Mouse (Mus musculus) limb, embryonic 11.5 days (tissue): ENCODE data around the gene Higd1a. TPM values are rescaled to one million over a fixed set of nuclear protein-coding genes. Genes with fewer than 3 reads are reported as not detected.

Experiments
- ATAC-seq: fragments of 200-750 bp; cut with Nextera tagmentation; 2 replicates; pipeline ENCODE4 v1.8.0; 2017; ENCODE audit warnings: low read depth; ENCODE audit not compliant: insufficient number of reproducible peaks, low FRiP score, low TSS enrichment
- DNase-seq: peaks from one replicate; pipeline ENCODE4 v3.0.0-alpha.2; 2015; ENCODE audit warnings: low spot score
- H3K27ac ChIP-seq: fragments of 300-500 bp; sonication (generic); replicated peaks from 2 replicates; pipeline ENCODE4 v1.5.1; 2014; ENCODE audit warnings: low read depth, mild to moderate bottlenecking, low read length
- H3K27me3 ChIP-seq: fragments of 300-500 bp; sonication (generic); 2 replicates; pipeline ENCODE4 v1.6.1; 2014; ENCODE audit warnings: mild to moderate bottlenecking, low read length, mixed read lengths; ENCODE audit not compliant: control insufficient read depth, insufficient read depth
- H3K36me3 ChIP-seq: fragments of 300-500 bp; sonication (generic); 2 replicates; pipeline ENCODE4 v1.6.1; 2014; ENCODE audit warnings: mild to moderate bottlenecking, low read length, moderate library complexity, mixed read lengths; ENCODE audit not compliant: control insufficient read depth, insufficient read depth
- H3K4me1 ChIP-seq: fragments of 300-500 bp; sonication (generic); 2 replicates; pipeline ENCODE4 v1.6.1; 2014; ENCODE audit warnings: low read length, mixed read lengths; ENCODE audit not compliant: control insufficient read depth, insufficient read depth
- H3K4me2 ChIP-seq: fragments of 300-500 bp; sonication (generic); 2 replicates; pipeline ENCODE4 v1.6.1; 2014; ENCODE audit warnings: low read depth, mild to moderate bottlenecking, moderate library complexity; ENCODE audit not compliant: severe bottlenecking
- H3K4me3 ChIP-seq: fragments of 300-500 bp; sonication (generic); 2 replicates; pipeline ENCODE4 v1.5.1; 2014; ENCODE audit warnings: low read depth, low read length
- H3K9ac ChIP-seq: fragments of 300-500 bp; sonication (generic); 2 replicates; pipeline ENCODE4 v1.6.1; 2014; ENCODE audit warnings: mild to moderate bottlenecking, low read length
- H3K9me3 ChIP-seq: fragments of 300-500 bp; sonication (generic); 2 replicates; pipeline ENCODE4 v1.6.1; 2016; ENCODE audit warnings: low read length; ENCODE audit not compliant: control insufficient read depth
- WGBS: fragments of 180-500 bp; shearing (Covaris S2); extraction: QIAGEN DNeasy Blood & Tissue Kit; methylation state at CpG from one replicate; pipeline ENCODE4 v1.1.7; 2014; 5-methylcytosine and 5-hydroxymethylcytosine counted together
- polyA plus RNA-seq: library from polyadenylated mRNA; unstranded; fragments of >200 nt; fragmentation: Nextera tagmentation; extraction: Ambion mirVana; gene quantifications from 2 replicates; pipeline ENCODE4 v1.2.1, GENCODE M21; 2014

The Higd1a gene
- polyA plus RNA-seq, 1 experiment from 2014 or later: 149 TPM

GRCm38 (mm10) chr9:121900282-121900855 lies 42.2 kb upstream of the Higd1a start:
- no peaks in the 10 kb centered on the region for H3K9me3 ChIP-seq
- ATAC-seq (no peak), DNase-seq (no peak)
- H3K9ac ChIP-seq: no peak overlapping the region
- no peak overlapping the region for H3K4me3 ChIP-seq
- no peaks in the 10 kb centered on the region for H3K36me3 ChIP-seq
- no peaks in the 10 kb centered on the region for H3K27me3 ChIP-seq
- no peak overlapping the region for H3K4me2 ChIP-seq
- H3K4me1 ChIP-seq: no peaks in the 10 kb centered on the region
- 84% methylated on average over 5 of the region's 5 CpGs for WGBS
- H3K27ac ChIP-seq: no peak overlapping the region

- H3K4me2 ChIP-seq: no peak overlapping the region
- no peak overlapping the region for H3K4me3 ChIP-seq
- H3K9me3 ChIP-seq: no peaks in the 10 kb centered on the region
- no peak overlapping the region for H3K27ac ChIP-seq
- 76% methylated on average over 6 of the region's 6 CpGs for WGBS
- no peak for DNase-seq
- H3K9ac ChIP-seq: no peak overlapping the region
- no peak for ATAC-seq
- no peaks in the 10 kb centered on the region for H3K27me3 ChIP-seq
- no peaks in the 10 kb centered on the region for H3K36me3 ChIP-seq
- no peaks in the 10 kb centered on the region for H3K4me1 ChIP-seq
Observed at GRCm38 (mm10) chr9:121899306-121899705, 41.1 kb upstream of the Higd1a start.

DNA sequence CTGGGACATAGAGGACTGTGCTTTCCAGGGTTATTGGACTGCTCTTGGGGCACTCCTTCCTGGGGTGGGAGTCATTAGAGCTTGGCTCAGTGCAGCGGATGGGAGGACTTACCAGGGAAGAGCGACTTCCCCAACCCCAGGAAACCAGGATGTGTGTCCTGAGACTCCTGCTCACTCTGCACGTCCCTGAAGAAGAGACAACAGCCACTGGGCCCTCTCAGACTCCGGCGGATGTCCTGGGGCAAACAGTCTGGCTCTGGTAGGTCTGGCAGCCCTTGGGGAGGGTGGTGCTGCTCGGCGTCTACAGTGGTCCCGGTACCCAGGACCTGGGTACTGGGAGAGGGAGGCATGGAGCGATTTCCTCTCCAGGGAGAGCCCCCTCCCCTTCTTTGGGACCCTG lies 40.1 kb upstream of the Higd1a start, which contains the start of gene Ackr2:
TSS of gene Ackr2 (plus strand) at position 111 of the 400 bp plus-strand sequence.
- no peaks in the 10 kb centered on the region for H3K36me3 ChIP-seq
- no peak within 1 kb of the TSS for H3K4me2 ChIP-seq
- ATAC-seq (no peak), DNase-seq (no peak)
- no peaks in the 10 kb centered on the region for H3K9me3 ChIP-seq
- no peak within 1 kb of the TSS for H3K4me3 ChIP-seq
- no peaks in the 10 kb centered on the region for H3K4me1 ChIP-seq
- WGBS: 80% methylated on average over 9 of the region's 9 CpGs
- no peaks in the 10 kb centered on the region for H3K27me3 ChIP-seq
- no peak within 1 kb of the TSS for H3K27ac ChIP-seq
- H3K9ac ChIP-seq: 0 out of 2 replicates have a peak within 1 kb of the TSS, but pooled peaks have one; percentile 12

GRCm38 (mm10) chr9:121896820-121897219 lies 38.7 kb upstream of the Higd1a start:
- H3K4me2 ChIP-seq: no peak overlapping the region
- H3K9me3 ChIP-seq: no peaks in the 10 kb centered on the region
- 85% methylated on average over 4 of the region's 4 CpGs for WGBS
- no peak overlapping the region for H3K4me3 ChIP-seq
- no peaks in the 10 kb centered on the region for H3K36me3 ChIP-seq
- H3K4me1 ChIP-seq: no peaks in the 10 kb centered on the region
- H3K9ac ChIP-seq: no peak overlapping the region
- no peak overlapping the region for H3K27ac ChIP-seq
- no peaks in the 10 kb centered on the region for H3K27me3 ChIP-seq
- DNase-seq (no peak), ATAC-seq (no peak)

- no peak for DNase-seq
- no peak overlapping the region for H3K4me2 ChIP-seq
- no peaks in the 10 kb centered on the region for H3K4me1 ChIP-seq
- no peaks in the 10 kb centered on the region for H3K27me3 ChIP-seq
- H3K4me3 ChIP-seq: no peak overlapping the region
- no peaks in the 10 kb centered on the region for H3K9me3 ChIP-seq
- no peak overlapping the region for H3K27ac ChIP-seq
- no peaks in the 10 kb centered on the region for H3K36me3 ChIP-seq
- H3K9ac ChIP-seq: no peak overlapping the region
- 66% methylated on average over 7 of the region's 7 CpGs for WGBS
- ATAC-seq: no peak
Observed at GRCm38 (mm10) chr9:121895392-121895993, 37.3 kb upstream of the Higd1a start.

DNA sequence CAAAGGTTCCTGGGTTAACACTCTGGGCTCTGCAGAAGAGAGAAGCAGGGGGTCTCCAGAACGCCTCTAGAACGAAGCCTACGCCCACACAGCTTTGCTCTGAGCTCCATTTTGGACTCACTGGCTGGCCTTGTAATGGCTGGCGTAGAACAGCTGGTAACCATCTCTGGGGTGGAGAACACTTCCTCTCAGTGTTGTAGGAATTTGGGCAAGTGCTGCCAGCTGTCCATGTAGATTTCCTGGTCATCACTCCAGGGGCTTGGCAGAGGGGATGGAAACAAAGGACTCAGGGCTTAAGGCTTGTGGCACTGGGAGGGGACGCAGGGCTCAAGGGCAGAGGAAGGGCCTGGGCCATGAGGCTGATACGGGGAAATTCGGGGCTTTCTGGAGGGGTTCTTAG lies 36.3 kb upstream of the Higd1a start:
- H3K4me2 ChIP-seq: no peak overlapping the region
- ATAC-seq (no peak), DNase-seq (no peak)
- 89% methylated on average over 7 of the region's 7 CpGs for WGBS
- H3K27ac ChIP-seq: no peak overlapping the region
- H3K36me3 ChIP-seq: no peaks in the 10 kb centered on the region
- no peaks in the 10 kb centered on the region for H3K27me3 ChIP-seq
- H3K9ac ChIP-seq: no peak overlapping the region
- no peaks in the 10 kb centered on the region for H3K9me3 ChIP-seq
- H3K4me1 ChIP-seq: no peaks in the 10 kb centered on the region
- no peak overlapping the region for H3K4me3 ChIP-seq

DNA sequence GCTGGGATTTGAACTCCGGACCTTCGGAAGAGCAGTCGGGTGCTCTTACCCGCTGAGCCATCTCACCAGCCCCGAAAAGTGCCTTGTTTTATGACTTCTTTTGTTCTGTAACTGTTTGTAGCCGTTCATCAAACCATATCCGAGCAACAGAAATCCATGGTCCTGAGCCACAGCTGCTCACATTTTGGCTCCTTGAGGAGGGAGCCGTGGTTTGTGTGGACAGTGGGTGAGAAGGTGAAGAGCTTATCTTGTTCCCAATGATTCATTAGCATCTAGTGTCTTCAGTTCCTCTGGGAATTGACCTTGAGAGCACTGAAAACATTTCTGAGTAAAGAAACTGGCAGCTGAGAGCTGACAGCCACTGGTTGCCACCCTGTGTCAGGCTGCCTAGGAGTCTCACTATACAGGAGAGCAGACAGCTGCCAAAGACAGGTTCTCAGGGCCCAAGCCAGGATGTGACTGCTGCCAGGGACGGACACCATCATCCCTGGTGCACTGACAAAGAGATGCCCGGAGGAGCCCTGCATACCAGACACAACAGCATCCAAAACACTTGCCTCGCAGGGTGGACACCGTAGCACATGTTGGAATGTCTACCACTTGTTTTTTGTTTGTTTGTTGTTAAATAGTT lies 34.0 kb upstream of the Higd1a start:
- H3K27ac ChIP-seq: no peak overlapping the region
- H3K4me2 ChIP-seq: no peak overlapping the region

GRCm38 (mm10) chr9:121891301-121891700 lies 33.1 kb upstream of the Higd1a start:
- no peak overlapping the region for H3K9ac ChIP-seq
- no peaks in the 10 kb centered on the region for H3K36me3 ChIP-seq
- H3K9me3 ChIP-seq: no peaks in the 10 kb centered on the region
- no peaks in the 10 kb centered on the region for H3K27me3 ChIP-seq
- ATAC-seq (no peak), DNase-seq (no peak)
- no peak overlapping the region for H3K4me3 ChIP-seq
- 91% methylated on average over 9 of the region's 9 CpGs for WGBS
- H3K4me1 ChIP-seq: no peaks in the 10 kb centered on the region
- no peak overlapping the region for H3K4me2 ChIP-seq
- no peak overlapping the region for H3K27ac ChIP-seq

More for the DNA sequence above, 34.0 kb upstream of the Higd1a start:
- Histone ChIP-seq H3K27me3 (no peaks in the 10 kb centered on the region), H3K4me3 (no peak overlapping the region), H3K36me3 (no peaks in the 10 kb centered on the region), H3K4me1 (no peaks in the 10 kb centered on the region), H3K9ac (no peak overlapping the region), H3K9me3 (no peaks in the 10 kb centered on the region)
- DNase-seq (no peak), ATAC-seq (no peak)
- 87% methylated on average over 12 of the region's 12 CpGs for WGBS
